Mouse (Mus musculus): ENCODE results near the gene Sprr2h. TPM values are rescaled to one million over a fixed set of nuclear protein-coding genes. Genes with fewer than 3 reads are reported as not detected.

The Sprr2h gene
- polyA plus RNA-seq (2012; rRNA removed) = 0.09 TPM in 1 of 2 replicates, not detected in the other
- 0.28 TPM in 1 of 2 replicates, not detected in the other for polyA plus RNA-seq (2014; fragmentation: Nextera tagmentation; extraction: Ambion mirVana)

GRCm38 (mm10) chr3:92385385-92385784 lies at the start of gene Sprr2h:
Gene Sprr2h (plus strand): TSS chr3:92385685.
- Histone ChIP-seq H3K9ac (ENCODE audit: low read depth, low read length, severe bottlenecking) (no peak within 1 kb of the TSS), H3K9me3 (ENCODE audit: control insufficient read depth, low read length) (no peaks in the 10 kb centered on the region), H3K4me2 (replicated peaks; ENCODE audit: low read depth, low read length, severe bottlenecking) (no peak within 1 kb of the TSS), H3K27ac (replicated peaks; ENCODE audit: low read depth, low read length) (no peak within 1 kb of the TSS), H3K27me3 (ENCODE audit: control insufficient read depth, insufficient read depth, low read length) (no peaks in the 10 kb centered on the region), H3K36me3 (ENCODE audit: control insufficient read depth, insufficient read depth, low read length) (no peaks in the 10 kb centered on the region), H3K4me3 (replicated peaks; ENCODE audit: low read length) (no peak within 1 kb of the TSS), H3K4me1 (ENCODE audit: control insufficient read depth, insufficient read depth, low read length) (no peaks in the 10 kb centered on the region)
- no peak for TF ChIP-seq POLR2A (IDR thresholded peaks at IDR 0.05; ENCODE audit: borderline replicate concordance, extremely low read depth, insufficient read depth, insufficient read length)
- no peak for ATAC-seq (ENCODE audit: low FRiP score, low read depth)
- no peak for DNase-seq (ENCODE audit: low spot score)
- WGBS = 65% methylated on average over 1 of the region's 1 CpGs

- Histone ChIP-seq H3K4me2 (replicated peaks; ENCODE audit: low read depth, low read length, severe bottlenecking) (no peak overlapping the region), H3K4me1 (ENCODE audit: control insufficient read depth, insufficient read depth, low read length) (no peaks in the 10 kb centered on the region), H3K9me3 (ENCODE audit: control insufficient read depth, low read length) (no peaks in the 10 kb centered on the region), H3K4me3 (replicated peaks; ENCODE audit: low read length) (no peak overlapping the region), H3K9ac (ENCODE audit: low read depth, low read length, severe bottlenecking) (no peak overlapping the region), H3K27me3 (ENCODE audit: control insufficient read depth, insufficient read depth, low read length) (no peaks in the 10 kb centered on the region), H3K36me3 (ENCODE audit: control insufficient read depth, insufficient read depth, low read length) (no peaks in the 10 kb centered on the region), H3K27ac (replicated peaks; ENCODE audit: low read depth, low read length) (no peak overlapping the region)
- ATAC-seq (ENCODE audit: low FRiP score, low read depth) (no peak), DNase-seq (ENCODE audit: low spot score) (no peak)
- no peak for TF ChIP-seq POLR2A (IDR thresholded peaks at IDR 0.05; ENCODE audit: borderline replicate concordance, extremely low read depth, insufficient read depth, insufficient read length)
- WGBS = 85% methylated on average over 1 of the region's 1 CpGs
Observed at GRCm38 (mm10) chr3:92336278-92336677, 49.2 kb upstream of the Sprr2h start.

- no peak for TF ChIP-seq POLR2A (IDR thresholded peaks at IDR 0.05; ENCODE audit: borderline replicate concordance, extremely low read depth, insufficient read depth, insufficient read length)
- Histone ChIP-seq H3K27me3 (ENCODE audit: control insufficient read depth, insufficient read depth, low read length) (no peaks in the 10 kb centered on the region), H3K4me3 (replicated peaks; ENCODE audit: low read length) (no peak within 1 kb of the TSS), H3K4me2 (replicated peaks; ENCODE audit: low read depth, low read length, severe bottlenecking) (no peak within 1 kb of the TSS), H3K27ac (replicated peaks; ENCODE audit: low read depth, low read length) (no peak within 1 kb of the TSS), H3K36me3 (ENCODE audit: control insufficient read depth, insufficient read depth, low read length) (no peaks in the 10 kb centered on the region), H3K9me3 (ENCODE audit: control insufficient read depth, low read length) (no peaks in the 10 kb centered on the region), H3K9ac (ENCODE audit: low read depth, low read length, severe bottlenecking) (no peak within 1 kb of the TSS), H3K4me1 (ENCODE audit: control insufficient read depth, insufficient read depth, low read length) (no peaks in the 10 kb centered on the region)
- WGBS = 92% methylated on average over 5 of the region's 5 CpGs
- ATAC-seq (ENCODE audit: low FRiP score, low read depth) (no peak), DNase-seq (ENCODE audit: low spot score) (no peak)
Observed at GRCm38 (mm10) chr3:92338840-92339239, 46.6 kb upstream of the Sprr2h start, which contains the start of gene Sprr2d. Gene Sprr2d (plus strand): TSS chr3:92339140.

- H3K36me3 ChIP-seq (ENCODE audit: control insufficient read depth, insufficient read depth, low read length) = no peaks in the 10 kb centered on the region
- H3K27ac ChIP-seq (replicated peaks; ENCODE audit: low read depth, low read length) = no peak within 1 kb of the TSS
- H3K9ac ChIP-seq (ENCODE audit: low read depth, low read length, severe bottlenecking) = no peak within 1 kb of the TSS
- ATAC-seq (ENCODE audit: low FRiP score, low read depth) = no peak
- 79% methylated on average over 2 of the region's 2 CpGs for WGBS
- no peak for DNase-seq (ENCODE audit: low spot score)
- H3K4me2 ChIP-seq (replicated peaks; ENCODE audit: low read depth, low read length, severe bottlenecking) = no peak within 1 kb of the TSS
- H3K4me1 ChIP-seq (ENCODE audit: control insufficient read depth, insufficient read depth, low read length) = no peaks in the 10 kb centered on the region
- TF ChIP-seq POLR2A (IDR thresholded peaks at IDR 0.05; ENCODE audit: borderline replicate concordance, extremely low read depth, insufficient read depth, insufficient read length) = no peak
- no peaks in the 10 kb centered on the region for H3K27me3 ChIP-seq (ENCODE audit: control insufficient read depth, insufficient read depth, low read length)
- H3K9me3 ChIP-seq (ENCODE audit: control insufficient read depth, low read length) = no peaks in the 10 kb centered on the region
- H3K4me3 ChIP-seq (replicated peaks; ENCODE audit: low read length) = no peak within 1 kb of the TSS
Observed at GRCm38 (mm10) chr3:92351843-92352242, 33.6 kb upstream of the Sprr2h start, which contains the start of gene Sprr2e. Gene Sprr2e (plus strand): TSS chr3:92352143.

- Histone ChIP-seq H3K4me1 (ENCODE audit: control insufficient read depth, insufficient read depth, low read length) (no peaks in the 10 kb centered on the region), H3K4me3 (replicated peaks; ENCODE audit: low read length) (no peak overlapping the region), H3K27me3 (ENCODE audit: control insufficient read depth, insufficient read depth, low read length) (no peaks in the 10 kb centered on the region), H3K27ac (replicated peaks; ENCODE audit: low read depth, low read length) (no peak overlapping the region), H3K9ac (ENCODE audit: low read depth, low read length, severe bottlenecking) (no peak overlapping the region), H3K9me3 (ENCODE audit: control insufficient read depth, low read length) (no peaks in the 10 kb centered on the region), H3K4me2 (replicated peaks; ENCODE audit: low read depth, low read length, severe bottlenecking) (no peak overlapping the region), H3K36me3 (ENCODE audit: control insufficient read depth, insufficient read depth, low read length) (no peaks in the 10 kb centered on the region)
- no peak for DNase-seq (ENCODE audit: low spot score)
- ATAC-seq (ENCODE audit: low FRiP score, low read depth) = no peak
- no peak for TF ChIP-seq POLR2A (IDR thresholded peaks at IDR 0.05; ENCODE audit: borderline replicate concordance, extremely low read depth, insufficient read depth, insufficient read length)
Observed at GRCm38 (mm10) chr3:92361619-92362018, 23.9 kb upstream of the Sprr2h start.

- no peak for TF ChIP-seq POLR2A (IDR thresholded peaks at IDR 0.05; ENCODE audit: borderline replicate concordance, extremely low read depth, insufficient read depth, insufficient read length)
- H3K9me3 ChIP-seq (ENCODE audit: control insufficient read depth, low read length) = no peaks in the 10 kb centered on the region
Observed at GRCm38 (mm10) chr3:92364887-92365286, 20.6 kb upstream of the Sprr2h start, which contains the start of gene Sprr2f. Gene Sprr2f (plus strand): TSS chr3:92365187.

More at GRCm38 (mm10) chr3:92364887-92365286, 20.6 kb upstream of the Sprr2h start, which contains the start of gene Sprr2f:
- ATAC-seq (ENCODE audit: low FRiP score, low read depth) = no peak
- Histone ChIP-seq H3K9ac (ENCODE audit: low read depth, low read length, severe bottlenecking) (no peak within 1 kb of the TSS), H3K36me3 (ENCODE audit: control insufficient read depth, insufficient read depth, low read length) (no peaks in the 10 kb centered on the region), H3K27ac (replicated peaks; ENCODE audit: low read depth, low read length) (no peak within 1 kb of the TSS), H3K4me1 (ENCODE audit: control insufficient read depth, insufficient read depth, low read length) (no peaks in the 10 kb centered on the region), H3K27me3 (ENCODE audit: control insufficient read depth, insufficient read depth, low read length) (no peaks in the 10 kb centered on the region), H3K4me2 (replicated peaks; ENCODE audit: low read depth, low read length, severe bottlenecking) (no peak within 1 kb of the TSS), H3K4me3 (replicated peaks; ENCODE audit: low read length) (no peak within 1 kb of the TSS)
- 68% methylated on average over 3 of the region's 3 CpGs for WGBS
- DNase-seq (ENCODE audit: low spot score) = no peak
